Mouse (Mus musculus): ENCODE measurements around the gene Gm17622.

GRCm38 (mm10) chr13:96507541-96507940, 17.0 kb downstream of the Gm17622 start:
- TF ChIP-seq CTCF (IDR thresholded peaks at IDR 0.05; ENCODE audit: control insufficient read depth, insufficient read depth, low read length) (no peak), POLR2A (IDR thresholded peaks at IDR 0.05; ENCODE audit: borderline replicate concordance, control insufficient read depth, low read depth, low read length) (no peak)

Data from bone marrow, adult 2 months (tissue).